Mouse (Mus musculus): Measurements from ENCODE around the gene Rnase13.

GRCm38 (mm10) chr14:51884598-51885331 is 37.8 kb downstream of the Rnase13 start, which contains the start of gene Mettl17:
- TF ChIP-seq EP300 (IDR thresholded peaks at IDR 0.05; ENCODE audit: low read depth) (no peak), CTCF (IDR thresholded peaks at IDR 0.05; ENCODE audit: low read depth) (no peak)

Data from liver, embryonic 14.5 days (tissue).